Mouse (Mus musculus): ENCODE results near the gene Glra2.
"Not testable (repeated sequence)": the region's sequence is repeated elsewhere in the genome, so short reads cannot be mapped to it uniquely, and the experiment has no call there.

The Glra2 gene

GRCm38 (mm10) chrX:165326939-165327698 is at the start of gene Glra2:
Gene Glra2 (minus strand): TSS chrX:165327393.
- in situ Hi-C loops (cut with MboI, MseI), result no loop called here

- in situ Hi-C loops (cut with MboI, MseI), result no loop called here
Observed at GRCm38 (mm10) chrX:165362798-165363197, 35.6 kb upstream of the Glra2 start.

- in situ Hi-C loops (cut with MboI, MseI), result no loop called here
Observed at GRCm38 (mm10) chrX:165344611-165345010, 17.4 kb upstream of the Glra2 start.

GRCm38 (mm10) chrX:165327699-165328333 is 623 bp upstream of the Glra2 start:
- in situ Hi-C loops (cut with MboI, MseI), result no loop called here

GRCm38 (mm10) chrX:165193550-165193949 is 133.6 kb downstream of the Glra2 start:
- in situ Hi-C loops (cut with MboI, MseI), result no loop called here

- in situ Hi-C loops (cut with MboI, MseI), result no loop called here
Observed at GRCm38 (mm10) chrX:165191170-165191569, 136.0 kb downstream of the Glra2 start.

GRCm38 (mm10) chrX:165182948-165183347 is 144.2 kb downstream of the Glra2 start:
- in situ Hi-C loops (cut with MboI, MseI), result not testable (repeated sequence)

- in situ Hi-C loops (cut with MboI, MseI), result loop anchor here in 1 of 2 experiments (25.0 kb wide), 1 partner anchor 1231 kb away; no protein-coding TSS in a partner anchor
Observed at GRCm38 (mm10) chrX:165156549-165156948, 170.6 kb downstream of the Glra2 start.

- in situ Hi-C loops (cut with MboI, MseI), result no loop called here
Observed at GRCm38 (mm10) chrX:165104171-165104570, 223.0 kb downstream of the Glra2 start.
